Comparison of ENCODE assay signal across 13 mouse cellular contexts in genomic region chr6:145713241-145714114, GRCm38 (mm10). TPM values are rescaled to one million over a fixed set of nuclear protein-coding genes. Genes with fewer than 3 reads are reported as not detected.
A peak's percentile ranks its signal among the peaks of the same experiment; 100 is the strongest.
DNase-seq lines count a peak whose midpoint lies in the region; ATAC-seq and TF ChIP-seq lines count a peak whose summit lies in the region.
"Had no signal": no experiment of that assay in that cellular context is flagged by ENCODE, and none has a peak within 500 bp of the region (broad histone marks: within the 10 kb centered on the region; RNA-seq: fewer than 3 reads in every experiment).

No protein-coding gene starts in this region.

- H3K4me3 ChIP-seq in kidney, embryonic 16.5 days (ENCODE audit: low read length) = no peak overlapping the region
- no peak overlapping the region for H3K4me3 ChIP-seq in hindbrain, postnatal 0 days (ENCODE audit: low read length)
- no peak overlapping the region for H3K4me3 ChIP-seq in neural tube, embryonic 14.5 days (ENCODE audit: low read depth, low read length)
- H3K4me3 ChIP-seq: limb, embryonic 10.5 days had no signal

- TF ChIP-seq CTCF in hindbrain, postnatal 0 days (IDR thresholded peaks at IDR 0.05; ENCODE audit: low read depth) = no peak

- H3K9me3 ChIP-seq in kidney, embryonic 16.5 days (ENCODE audit: low read length) = no peaks in the 10 kb centered on the region
- no peaks in the 10 kb centered on the region for H3K9me3 ChIP-seq in hindbrain, postnatal 0 days (ENCODE audit: low read length)
- H3K9me3 ChIP-seq in neural tube, embryonic 14.5 days (ENCODE audit: control insufficient read depth, low read length) = no peaks in the 10 kb centered on the region
- H3K9me3 ChIP-seq: limb, embryonic 10.5 days had no signal

- no peak overlapping the region for H3K4me2 ChIP-seq in kidney, embryonic 16.5 days (replicated peaks; ENCODE audit: low read depth, low read length)
- H3K4me2 ChIP-seq in hindbrain, postnatal 0 days (ENCODE audit: low read depth, low read length) = no peak overlapping the region
- H3K4me2 ChIP-seq in neural tube, embryonic 14.5 days (ENCODE audit: low read depth, low read length) = no peak overlapping the region

- H3K27ac ChIP-seq in kidney, embryonic 16.5 days (ENCODE audit: low read length) = 0 out of 2 replicates have a peak overlapping the region, but pooled peaks have one; percentile 5
- H3K27ac ChIP-seq in hindbrain, postnatal 0 days = no peak overlapping the region
- H3K27ac ChIP-seq in neural tube, embryonic 14.5 days (ENCODE audit: low read depth, low read length) = no peak overlapping the region
- H3K27ac ChIP-seq: limb, embryonic 10.5 days; macrophage; stomach, postnatal 0 days had no signal

- H3K9ac ChIP-seq in kidney, embryonic 16.5 days (replicated peaks; ENCODE audit: low read length) = no peak overlapping the region
- H3K9ac ChIP-seq in hindbrain, postnatal 0 days (replicated peaks; ENCODE audit: low read length) = no peak overlapping the region
- no peak overlapping the region for H3K9ac ChIP-seq in neural tube, embryonic 14.5 days (replicated peaks; ENCODE audit: low read depth, low read length)

- no peaks in the 10 kb centered on the region for H3K36me3 ChIP-seq in kidney, embryonic 16.5 days (ENCODE audit: insufficient read depth, low read length)
- H3K36me3 ChIP-seq in hindbrain, postnatal 0 days (ENCODE audit: insufficient read depth, low read length) = no peaks in the 10 kb centered on the region
- no peaks in the 10 kb centered on the region for H3K36me3 ChIP-seq in neural tube, embryonic 14.5 days (ENCODE audit: control insufficient read depth, insufficient read depth, low read length)
- H3K36me3 ChIP-seq: limb, embryonic 10.5 days had no signal

- peaks cover 8% of the 10 kb centered on the region for H3K4me1 ChIP-seq in kidney, embryonic 16.5 days (ENCODE audit: insufficient read depth, low read length)
- peaks cover 7% of the 10 kb centered on the region; the same call in 1 of the 2 replicates for H3K4me1 ChIP-seq in hindbrain, postnatal 0 days (ENCODE audit: insufficient read depth, low read length)
- H3K4me1 ChIP-seq in neural tube, embryonic 14.5 days (ENCODE audit: control insufficient read depth, insufficient read depth, low read length) = no peaks in the 10 kb centered on the region

- 49% methylated on average over 8 of the region's 8 CpGs for WGBS in kidney, embryonic 16.5 days
- WGBS in hindbrain, postnatal 0 days = 29% methylated on average over 8 of the region's 8 CpGs
- 23% methylated on average over 8 of the region's 8 CpGs for WGBS in neural tube, embryonic 14.5 days

- no peak for DNase-seq in kidney, postnatal 36 days
- DNase-seq in adipocyte (ENCODE audit: low spot score) = peak; percentile 44
- peak; percentile 12 for DNase-seq in hindbrain, postnatal 0 days (ENCODE audit: low spot score)
- DNase-seq in ovary, postnatal 10 days (ENCODE audit: low spot score) = no peak
- no peak for DNase-seq in thymus, postnatal 10 days (ENCODE audit: low spot score in 2 of 2)
- DNase-seq: cerebellum, postnatal 36 days; kidney, adult 11 months; layer of hippocampus, adult 9-11 months had no signal

- H3K27me3 ChIP-seq in kidney, embryonic 16.5 days (ENCODE audit: insufficient read depth, low read length) = no peaks in the 10 kb centered on the region
- no peaks in the 10 kb centered on the region for H3K27me3 ChIP-seq in hindbrain, postnatal 0 days (ENCODE audit: insufficient read depth, low read length)
- H3K27me3 ChIP-seq in neural tube, embryonic 14.5 days (ENCODE audit: control insufficient read depth, insufficient read depth, low read length) = no peaks in the 10 kb centered on the region

- no peak for ATAC-seq in kidney, embryonic 16.5 days (ENCODE audit: low FRiP score, low TSS enrichment)
- ATAC-seq in hindbrain, postnatal 0 days = peak; percentile 38; the same call in 1 of the 2 replicates
- ATAC-seq in neural tube, embryonic 14.5 days (ENCODE audit: low read depth) = peak; percentile 51; the same call in 1 of the 2 replicates

RNA-seq across cellular contexts. Expression of gene Rassf8, which starts 33.1 kb away (rescaled TPM):
- polyA plus RNA-seq in kidney, embryonic 16.5 days (2015; fragmentation: Nextera tagmentation; extraction: Ambion mirVana) = 4.6 and 5.9 TPM in 2 replicates
- 15.0 and 18.6 TPM in 2 replicates for total RNA-seq in hindbrain, postnatal 0 days (2014; rRNA removed)
- 5.5 and 6.5 TPM in 2 replicates for polyA plus RNA-seq in hindbrain, postnatal 0 days (2015; fragmentation: Nextera tagmentation; extraction: Ambion mirVana)
- 5.5 and 6.2 TPM in 2 replicates for polyA plus RNA-seq in neural tube, embryonic 14.5 days (2014; fragmentation: Nextera tagmentation; extraction: Ambion mirVana)

Comparison
In these comparisons a context has a peak if more than half of its experiments do, and no peak if none do; other contexts are left out.
1. DNase-seq: peak in adipocyte (single experiment) and hindbrain, postnatal 0 days (single experiment); none in kidney, postnatal 36 days (0 of 2), ovary, postnatal 10 days (single experiment) and thymus, postnatal 10 days (0 of 2).